ENCODE assay signal across 20 mouse cellular contexts in genomic region chr2:28395391-28395790, GRCm38 (mm10). TPM values are rescaled to one million over a fixed set of nuclear protein-coding genes. Genes with fewer than 3 reads are reported as not detected.
"Had no signal": no experiment of that assay in that cellular context is flagged by ENCODE, and none has a peak within 500 bp of the region (broad histone marks: within the 10 kb centered on the region; RNA-seq: fewer than 3 reads in every experiment).

No protein-coding gene starts in this region.

- DNase-seq: lung, adult 18-20 months; lung, embryonic 14.5 days; lung, postnatal 10 days; lung, postnatal 4 days; right cerebral cortex, adult 18-20 months; right cerebral cortex, postnatal 25 days; right cerebral cortex, postnatal 4 days; thymus, adult 2 months; thymus, postnatal 25 days; thymus, postnatal 4 days had no signal

- H3K9me3 ChIP-seq: liver, embryonic 12.5 days; megakaryocyte, embryonic 14.5 days; midbrain, embryonic 12.5 days; midbrain, embryonic 15.5 days; neural tube, embryonic 12.5 days; stomach, embryonic 15.5 days had no signal

- H3K9ac ChIP-seq: liver, embryonic 12.5 days; liver, embryonic 14.5 days; lung, embryonic 14.5 days; midbrain, embryonic 12.5 days; midbrain, embryonic 15.5 days; neural tube, embryonic 12.5 days; stomach, embryonic 15.5 days had no signal

- H3K4me3 ChIP-seq: liver, embryonic 12.5 days; megakaryocyte, embryonic 14.5 days; midbrain, embryonic 12.5 days; midbrain, embryonic 15.5 days; neural tube, embryonic 12.5 days; stomach, embryonic 15.5 days had no signal

- ATAC-seq: liver, embryonic 12.5 days; midbrain, embryonic 15.5 days had no signal

- H3K27me3 ChIP-seq: liver, embryonic 12.5 days; midbrain, embryonic 12.5 days; midbrain, embryonic 15.5 days; neural tube, embryonic 12.5 days; stomach, embryonic 15.5 days had no signal

- H3K4me1 ChIP-seq: liver, embryonic 12.5 days; megakaryocyte, embryonic 14.5 days; neural tube, embryonic 12.5 days; stomach, embryonic 15.5 days had no signal

- H3K36me3 ChIP-seq: liver, embryonic 12.5 days; midbrain, embryonic 12.5 days; midbrain, embryonic 15.5 days; neural tube, embryonic 12.5 days; stomach, embryonic 15.5 days had no signal

- H3K4me2 ChIP-seq: liver, embryonic 12.5 days; lung, embryonic 14.5 days; midbrain, embryonic 12.5 days; midbrain, embryonic 15.5 days; neural tube, embryonic 12.5 days; stomach, embryonic 15.5 days had no signal

- H3K27ac ChIP-seq: liver, embryonic 12.5 days; liver, embryonic 14.5 days; midbrain, embryonic 12.5 days; midbrain, embryonic 15.5 days; neural tube, embryonic 12.5 days; stomach, embryonic 15.5 days; stomach, postnatal 0 days had no signal

RNA-seq across cellular contexts. Expression of gene Ppp1r26, which starts 51.2 kb away (rescaled TPM):
- total RNA-seq: monocyte, adult 5-6 weeks; neutrophil, adult 5-6 weeks had no signal
